ENCODE assay signal across 33 mouse cellular contexts in genomic region chr10:93121262-93121860, GRCm38 (mm10). TPM values are rescaled to one million over a fixed set of nuclear protein-coding genes. Genes with fewer than 3 reads are reported as not detected.
DNase-seq lines count a peak whose midpoint lies in the region; ATAC-seq and TF ChIP-seq lines count a peak whose summit lies in the region.
"Had no signal": no experiment of that assay in that cellular context is flagged by ENCODE, and none has a peak within 500 bp of the region (broad histone marks: within the 10 kb centered on the region; RNA-seq: fewer than 3 reads in every experiment).

No protein-coding gene starts in this region.

- H3K27ac ChIP-seq in layer of hippocampus, adult 2 months: 0 out of 2 replicates have a peak overlapping the region, but pooled peaks have one; percentile 10
- H3K27ac ChIP-seq: forebrain, embryonic 10.5 days; hindbrain, embryonic 12.5 days; hindbrain, postnatal 0 days; intestine, embryonic 15.5 days; kidney, postnatal 0 days; limb, embryonic 10.5 days; limb, embryonic 15.5 days; macrophage; midbrain, embryonic 10.5 days; neural tube, embryonic 12.5 days had no signal

- peak; percentile 58 for ATAC-seq in erythroid progenitor cell, adult 5-6 weeks (replicated peaks; ENCODE audit: low FRiP score, poor library complexity, severe bottlenecking)
- 0 out of 2 replicates have a peak, but pooled peaks have one; percentile 7 for ATAC-seq in megakaryocyte-erythroid progenitor cell, adult 5-6 weeks (replicated peaks; ENCODE audit: low FRiP score, low TSS enrichment, poor library complexity, severe bottlenecking)
- ATAC-seq: hindbrain, postnatal 0 days; intestine, embryonic 15.5 days; Patski had no signal

- no peak for TF ChIP-seq CTCF in layer of hippocampus, adult 2 months (conservative IDR thresholded peaks at IDR 0.05)

- no peak overlapping the region for H3K4me3 ChIP-seq in layer of hippocampus, adult 2 months
- H3K4me3 ChIP-seq: forebrain, embryonic 10.5 days; forebrain, embryonic 15.5 days; hindbrain, embryonic 12.5 days; intestine, embryonic 15.5 days; limb, embryonic 10.5 days; limb, embryonic 15.5 days; midbrain, embryonic 10.5 days; myocyte; neural tube, embryonic 12.5 days had no signal

- peak; percentile 28 for DNase-seq in adrenal gland, adult 2 months
- DNase-seq in adrenal gland, postnatal 4 days (ENCODE audit: low spot score in 2 of 2): no peak
- DNase-seq in layer of hippocampus, adult 2 months (ENCODE audit: low spot score in 2 of 2): no peak
- no peak for DNase-seq in layer of hippocampus, adult 8-10 months (ENCODE audit: low spot score in 2 of 2)
- no peak for DNase-seq in frontal cortex, postnatal 25 days (ENCODE audit: low spot score in 2 of 2)
- DNase-seq in cerebellum, adult 9-10 months: no peak
- DNase-seq: cerebellum, adult 2 months; cerebellum, postnatal 25 days; heart, postnatal 36 days; kidney, adult 8-10 months; kidney, postnatal 4 days; layer of hippocampus, adult 9-11 months; lung, adult 2 months; lung, postnatal 10 days; right cerebral cortex, adult 18-20 months; spleen, adult 18-20 months; thymus, postnatal 25 days had no signal

RNA-seq across cellular contexts. Expression of gene Cdk17, which starts 39.3 kb away (rescaled TPM):
- 10 to 100 TPM; 26.5 to 30.0 TPM for total RNA-seq in adrenal gland, adult 2 months (2021)
- polyA plus RNA-seq in adrenal gland, adult 2 months (2012; rRNA removed): 8.7 and 9.3 TPM in 2 replicates
- 10 to 100 TPM; 30.5 to 33.1 TPM for total RNA-seq in adrenal gland, postnatal 4 days (2021)
- total RNA-seq in layer of hippocampus, adult 2 months (2021): 100 to 1,000 TPM; 206 to 219 TPM
- 100 to 1,000 TPM; 169 to 201 (median 193) TPM for total RNA-seq in layer of hippocampus, adult 8-10 months (2022)
- total RNA-seq in erythroid progenitor cell, adult 5-6 weeks (2015; ENCODE audit: low replicate concordance): 65.2 and 109 TPM in 2 replicates
- total RNA-seq in erythroid progenitor cell, adult 5-6 weeks (2017; ENCODE audit: low replicate concordance): 61.7 and 79.3 TPM in 2 replicates
- 48.0 and 71.7 TPM in 2 replicates for total RNA-seq in megakaryocyte-erythroid progenitor cell, adult 5-6 weeks (2014; fragmentation: Nextera tagmentation)
- total RNA-seq in megakaryocyte-erythroid progenitor cell, adult 5-6 weeks (2017): 69.4 and 88.0 TPM in 2 replicates

RNA-seq across cellular contexts. Expression of gene Cfap54, which starts 39.9 kb away (rescaled TPM):
- total RNA-seq in adrenal gland, adult 2 months (2021): 1 to 10 TPM; 4.8 to 6.8 TPM
- 0.35 and 1.6 TPM in 2 replicates for polyA plus RNA-seq in adrenal gland, adult 2 months (2012; rRNA removed)
- total RNA-seq in adrenal gland, postnatal 4 days (2021): 1 to 10 TPM; 7.3 TPM
- 10 to 100 TPM; 20.7 to 22.9 TPM for total RNA-seq in layer of hippocampus, adult 2 months (2021)
- 10 to 100 TPM; 15.7 to 23.5 (median 20.8) TPM for total RNA-seq in layer of hippocampus, adult 8-10 months (2022)
- 2.2 TPM in 1 of 2 replicates, not detected in the other for total RNA-seq in erythroid progenitor cell, adult 5-6 weeks (2015; ENCODE audit: low replicate concordance)
- 3.6 TPM in 1 of 2 replicates, not detected in the other for total RNA-seq in erythroid progenitor cell, adult 5-6 weeks (2017; ENCODE audit: low replicate concordance)
- 1.4 and 1.6 TPM in 2 replicates for total RNA-seq in megakaryocyte-erythroid progenitor cell, adult 5-6 weeks (2014; fragmentation: Nextera tagmentation)
- 0.65 and 1.5 TPM in 2 replicates for total RNA-seq in megakaryocyte-erythroid progenitor cell, adult 5-6 weeks (2017)
- polyA plus RNA-seq: embryonic facial prominence, embryonic 11.5 days; macrophage had no signal
